Mouse (Mus musculus): ENCODE measurements at regions not wholly inside any gene's neighbourhood (a gene's known extent, or its start where the extent isn't known, plus 50 kb on each side); places are given as distances from the start of the nearest gene placed in this dataset.

GRCm38 (mm10) chr2:115213181-115213970 lies 368.1 kb upstream of the BC052040 start:
- TF ChIP-seq USF1 (IDR thresholded peaks at IDR 0.05; ENCODE audit: low read depth), result no peak
- no peak for TF ChIP-seq POLR2A (IDR thresholded peaks at IDR 0.05; ENCODE audit: insufficient read length, low read depth)
- no peak for TF ChIP-seq POLR2AphosphoS2 (IDR thresholded peaks at IDR 0.05; ENCODE audit: insufficient read length, low read depth)
- TF ChIP-seq MAX (IDR thresholded peaks at IDR 0.05; ENCODE audit: low read depth), result no peak
- no peak for TF ChIP-seq E2F4 (IDR thresholded peaks at IDR 0.05; ENCODE audit: insufficient read depth)
- TF ChIP-seq MYOG (IDR thresholded peaks at IDR 0.05; ENCODE audit: control insufficient read depth in 1 of 3, insufficient read depth in 1 of 3, insufficient read length in 2 of 3, low read depth in 2 of 3), result no peak
- TF ChIP-seq MYOD1 (IDR thresholded peaks at IDR 0.05; ENCODE audit: control insufficient read depth in 1 of 3, insufficient read length in 2 of 3, low read depth in 2 of 3), result no peak
- no peak for TF ChIP-seq TCF12 (IDR thresholded peaks at IDR 0.05; ENCODE audit: insufficient read depth, poor library complexity, severe bottlenecking)
- TF ChIP-seq REST (IDR thresholded peaks at IDR 0.05; ENCODE audit: insufficient read depth, insufficient read length), result no peak
- TF ChIP-seq CEBPB (IDR thresholded peaks at IDR 0.05; ENCODE audit: insufficient read depth, poor library complexity, severe bottlenecking), result no peak
- no peak for TF ChIP-seq TCF3 (IDR thresholded peaks at IDR 0.05; ENCODE audit: insufficient read length, low read depth)

All from myocyte (in vitro differentiated cells).